Mouse (Mus musculus) limb, embryonic 14.5 days (tissue): ENCODE measurements around the gene Olfr150. TPM values are rescaled to one million over a fixed set of nuclear protein-coding genes. Genes with fewer than 3 reads are reported as not detected.

ENCODE experiments used
- ATAC-seq: fragments of 200-750 bp; cut with Nextera tagmentation; 2 replicates; pipeline ENCODE4 v1.8.0; 2017; ENCODE audit warnings: low read depth, moderate number of reproducible peaks, moderate TSS enrichment; ENCODE audit not compliant: low FRiP score
- DNase-seq: peaks from one replicate; pipeline ENCODE4 v3.0.0-alpha.2; 2015; ENCODE audit warnings: low spot score
- H3K27ac ChIP-seq: fragments of 300-500 bp; sonication (generic); replicated peaks from 2 replicates; pipeline ENCODE4 v1.5.1; 2014; ENCODE audit warnings: low read depth, mild to moderate bottlenecking, low read length, moderate library complexity, mixed read lengths
- H3K27me3 ChIP-seq: fragments of 300-500 bp; sonication (generic); 2 replicates; pipeline ENCODE4 v1.6.1; 2014; ENCODE audit warnings: low read length, mixed read lengths; ENCODE audit not compliant: control insufficient read depth, insufficient read depth
- H3K36me3 ChIP-seq: fragments of 300-500 bp; sonication (generic); 2 replicates; pipeline ENCODE4 v1.6.1; 2014; ENCODE audit warnings: mild to moderate bottlenecking, low read length, moderate library complexity, mixed read lengths; ENCODE audit not compliant: control insufficient read depth, insufficient read depth
- H3K4me1 ChIP-seq: fragments of 300-500 bp; sonication (generic); 2 replicates; pipeline ENCODE4 v1.6.1; 2014; ENCODE audit warnings: antibody characterized with exemption, low read length, mixed read lengths; ENCODE audit not compliant: control insufficient read depth, insufficient read depth
- H3K4me2 ChIP-seq: fragments of 300-500 bp; sonication (generic); replicated peaks from 2 replicates; pipeline ENCODE4 v1.6.1; 2014; ENCODE audit warnings: low read depth, mild to moderate bottlenecking, low read length, moderate library complexity; ENCODE audit not compliant: severe bottlenecking
- H3K4me3 ChIP-seq: fragments of 300-500 bp; sonication (generic); replicated peaks from 2 replicates; pipeline ENCODE4 v1.5.1; 2014; ENCODE audit warnings: low read length
- H3K9ac ChIP-seq: fragments of 300-500 bp; sonication (generic); 2 replicates; pipeline ENCODE4 v1.6.1; 2014; ENCODE audit warnings: mild to moderate bottlenecking, low read depth, low read length, moderate library complexity; ENCODE audit not compliant: severe bottlenecking
- H3K9me3 ChIP-seq: fragments of 300-500 bp; sonication (generic); 2 replicates; pipeline ENCODE4 v1.6.1; 2016; ENCODE audit warnings: low read length; ENCODE audit not compliant: control insufficient read depth
- POLR2A ChIP-seq: fragments of 200-500 bp; IDR thresholded peaks from 2 replicates; pipeline ENCODE4 v1.8.0; 2012; ENCODE audit warnings: inconsistent platforms, mild to moderate bottlenecking, moderate library complexity, borderline replicate concordance; ENCODE audit not compliant: insufficient read depth, insufficient read length; ENCODE audit errors: extremely low read depth
- WGBS: fragments of 180-500 bp; shearing (Covaris S2); extraction: QIAGEN DNeasy Blood & Tissue Kit; methylation state at CpG from one replicate; pipeline ENCODE4 v1.1.7; 2014; 5-methylcytosine and 5-hydroxymethylcytosine counted together
- polyA plus RNA-seq, 2 experiments: library from polyadenylated mRNA; depleted of rRNA in 1 of 2; stranded (reverse) in 1 of 2; unstranded in 1 of 2; fragments of >200 nt; fragmentation: Nextera tagmentation in 1 of 2; extraction: Ambion mirVana in 1 of 2; gene quantifications; 2 replicates each; pipeline versions ENCODE4 v1.2.1 to v1.2.3; 2012 to 2014

Olfr150 gene
- polyA plus RNA-seq, 2 experiments: not detected

GRCm38 (mm10) chr9:39745949-39746348 lies 15.2 kb downstream of the Olfr150 start, which contains the start of gene Olfr967:
TSS of gene Olfr967 (plus strand) at chr9:39746249.
- H3K4me3 ChIP-seq: no peak within 1 kb of the TSS
- TF ChIP-seq POLR2A: no peak
- ATAC-seq (no peak), DNase-seq (no peak)
- H3K27me3 ChIP-seq: no peaks in the 10 kb centered on the region
- no peak within 1 kb of the TSS for H3K27ac ChIP-seq
- no peak within 1 kb of the TSS for H3K9ac ChIP-seq
- H3K9me3 ChIP-seq: no peaks in the 10 kb centered on the region
- H3K4me2 ChIP-seq: no peak within 1 kb of the TSS
- no peaks in the 10 kb centered on the region for H3K4me1 ChIP-seq
- no peaks in the 10 kb centered on the region for H3K36me3 ChIP-seq

GRCm38 (mm10) chr9:39746428-39746827 lies 15.7 kb downstream of the Olfr150 start:
- H3K4me1 ChIP-seq: no peaks in the 10 kb centered on the region
- no peak for DNase-seq
- H3K4me2 ChIP-seq: no peak overlapping the region
- ATAC-seq: no peak
- no peak overlapping the region for H3K4me3 ChIP-seq
- no peak overlapping the region for H3K9ac ChIP-seq
- H3K36me3 ChIP-seq: no peaks in the 10 kb centered on the region
- no peaks in the 10 kb centered on the region for H3K27me3 ChIP-seq
- no peaks in the 10 kb centered on the region for H3K9me3 ChIP-seq
- 73% methylated on average over 1 of the region's 1 CpGs for WGBS
- no peak for TF ChIP-seq POLR2A
- no peak overlapping the region for H3K27ac ChIP-seq

GRCm38 (mm10) chr9:39783153-39783552 lies 52.4 kb downstream of the Olfr150 start, which contains the start of gene Olfr968:
TSS of gene Olfr968 (minus strand) at chr9:39783253.
- Histone ChIP-seq H3K27me3 (no peaks in the 10 kb centered on the region), H3K4me2 (no peak within 1 kb of the TSS), H3K9ac (no peak within 1 kb of the TSS), H3K4me3 (no peak within 1 kb of the TSS), H3K9me3 (no peaks in the 10 kb centered on the region), H3K36me3 (no peaks in the 10 kb centered on the region), H3K4me1 (no peaks in the 10 kb centered on the region), H3K27ac (no peak within 1 kb of the TSS)
- no peak for TF ChIP-seq POLR2A
- ATAC-seq: no peak
- DNase-seq: no peak
- 61% methylated on average over 1 of the region's 1 CpGs for whole genome bisulfite sequencing

Other genes with a start within 250 kb of the Olfr150 start
- gene Olfr44, start 237.0 kb upstream of the Olfr150 start, polyA plus RNA-seq (2012; rRNA removed): not detected in 2 replicates
- gene Olfr44, start 237.0 kb upstream of the Olfr150 start, polyA plus RNA-seq (2014; fragmentation: Nextera tagmentation; extraction: Ambion mirVana): not detected in 2 replicates
- gene Olfr957, start 215.2 kb upstream of the Olfr150 start, polyA plus RNA-seq (2012; rRNA removed): 0.06 and 0.08 TPM in 2 replicates
- not detected in 2 replicates for gene Olfr957, start 215.2 kb upstream of the Olfr150 start, polyA plus RNA-seq (2014; fragmentation: Nextera tagmentation; extraction: Ambion mirVana)
- not detected in 2 replicates for gene Olfr958, start 176.9 kb upstream of the Olfr150 start, polyA plus RNA-seq (2012; rRNA removed)
- gene Olfr958, start 176.9 kb upstream of the Olfr150 start, polyA plus RNA-seq (2014; fragmentation: Nextera tagmentation; extraction: Ambion mirVana): not detected in 2 replicates
- gene Olfr959, start 155.4 kb upstream of the Olfr150 start, polyA plus RNA-seq (2012; rRNA removed): not detected in 2 replicates
- not detected in 2 replicates for gene Olfr959, start 155.4 kb upstream of the Olfr150 start, polyA plus RNA-seq (2014; fragmentation: Nextera tagmentation; extraction: Ambion mirVana)
- 66.5 and 75.3 TPM in 2 replicates for gene AW551984, start 126.6 kb upstream of the Olfr150 start, polyA plus RNA-seq (2012; rRNA removed)
- gene AW551984, start 126.6 kb upstream of the Olfr150 start, polyA plus RNA-seq (2014; fragmentation: Nextera tagmentation; extraction: Ambion mirVana): 91.0 and 103 TPM in 2 replicates
- gene Olfr148, start 120.3 kb upstream of the Olfr150 start, polyA plus RNA-seq (2012; rRNA removed): not detected in 2 replicates
- gene Olfr148, start 120.3 kb upstream of the Olfr150 start, polyA plus RNA-seq (2014; fragmentation: Nextera tagmentation; extraction: Ambion mirVana): not detected in 2 replicates
- gene Olfr960, start 109.6 kb upstream of the Olfr150 start, polyA plus RNA-seq (2012; rRNA removed): 0.10 TPM in 1 of 2 replicates, not detected in the other
- gene Olfr960, start 109.6 kb upstream of the Olfr150 start, polyA plus RNA-seq (2014; fragmentation: Nextera tagmentation; extraction: Ambion mirVana): not detected in 2 replicates
- gene Olfr961, start 85.9 kb upstream of the Olfr150 start, polyA plus RNA-seq (2012; rRNA removed): not detected in 2 replicates
- gene Olfr961, start 85.9 kb upstream of the Olfr150 start, polyA plus RNA-seq (2014; fragmentation: Nextera tagmentation; extraction: Ambion mirVana): not detected in 2 replicates
- gene Olfr963, start 63.8 kb upstream of the Olfr150 start, polyA plus RNA-seq (2012; rRNA removed): not detected in 2 replicates
- gene Olfr963, start 63.8 kb upstream of the Olfr150 start, polyA plus RNA-seq (2014; fragmentation: Nextera tagmentation; extraction: Ambion mirVana): not detected in 2 replicates
- gene Olfr149, start 23.9 kb upstream of the Olfr150 start, polyA plus RNA-seq (2012; rRNA removed): not detected in 2 replicates
- not detected in 2 replicates for gene Olfr149, start 23.9 kb upstream of the Olfr150 start, polyA plus RNA-seq (2014; fragmentation: Nextera tagmentation; extraction: Ambion mirVana)
- gene Olfr965, start 19.6 kb upstream of the Olfr150 start, polyA plus RNA-seq (2012; rRNA removed): not detected in 2 replicates
- gene Olfr965, start 19.6 kb upstream of the Olfr150 start, polyA plus RNA-seq (2014; fragmentation: Nextera tagmentation; extraction: Ambion mirVana): not detected in 2 replicates
- not detected in 2 replicates for gene Olfr967, start 15.3 kb downstream of the Olfr150 start, polyA plus RNA-seq (2012; rRNA removed)
- gene Olfr967, start 15.3 kb downstream of the Olfr150 start, polyA plus RNA-seq (2014; fragmentation: Nextera tagmentation; extraction: Ambion mirVana): not detected in 2 replicates
- gene Olfr968, start 52.3 kb downstream of the Olfr150 start, polyA plus RNA-seq (2012; rRNA removed): not detected in 2 replicates
- not detected in 2 replicates for gene Olfr968, start 52.3 kb downstream of the Olfr150 start, polyA plus RNA-seq (2014; fragmentation: Nextera tagmentation; extraction: Ambion mirVana)
- gene Olfr969, start 60.0 kb downstream of the Olfr150 start, polyA plus RNA-seq (2012; rRNA removed): not detected in 2 replicates
- not detected in 2 replicates for gene Olfr969, start 60.0 kb downstream of the Olfr150 start, polyA plus RNA-seq (2014; fragmentation: Nextera tagmentation; extraction: Ambion mirVana)
- gene Olfr970, start 77.9 kb downstream of the Olfr150 start, polyA plus RNA-seq (2012; rRNA removed): not detected in 2 replicates
- not detected in 2 replicates for gene Olfr970, start 77.9 kb downstream of the Olfr150 start, polyA plus RNA-seq (2014; fragmentation: Nextera tagmentation; extraction: Ambion mirVana)
- not detected in 2 replicates for gene Olfr971, start 105.9 kb downstream of the Olfr150 start, polyA plus RNA-seq (2012; rRNA removed)
- gene Olfr971, start 105.9 kb downstream of the Olfr150 start, polyA plus RNA-seq (2014; fragmentation: Nextera tagmentation; extraction: Ambion mirVana): not detected in 2 replicates
- gene Olfr972, start 135.4 kb downstream of the Olfr150 start, polyA plus RNA-seq (2012; rRNA removed): not detected in 2 replicates
- not detected in 2 replicates for gene Olfr972, start 135.4 kb downstream of the Olfr150 start, polyA plus RNA-seq (2014; fragmentation: Nextera tagmentation; extraction: Ambion mirVana)
- gene Olfr229, start 176.4 kb downstream of the Olfr150 start, polyA plus RNA-seq (2012; rRNA removed): not detected in 2 replicates
- not detected in 2 replicates for gene Olfr229, start 176.4 kb downstream of the Olfr150 start, polyA plus RNA-seq (2014; fragmentation: Nextera tagmentation; extraction: Ambion mirVana)
- not detected in 2 replicates for gene Olfr974, start 206.5 kb downstream of the Olfr150 start, polyA plus RNA-seq (2012; rRNA removed)
- gene Olfr974, start 206.5 kb downstream of the Olfr150 start, polyA plus RNA-seq (2014; fragmentation: Nextera tagmentation; extraction: Ambion mirVana): not detected in 2 replicates
- gene Olfr975, start 221.1 kb downstream of the Olfr150 start, polyA plus RNA-seq (2012; rRNA removed): 0.05 TPM in 1 of 2 replicates, not detected in the other
- gene Olfr975, start 221.1 kb downstream of the Olfr150 start, polyA plus RNA-seq (2014; fragmentation: Nextera tagmentation; extraction: Ambion mirVana): not detected in 2 replicates
- gene Olfr976, start 230.2 kb downstream of the Olfr150 start, polyA plus RNA-seq (2012; rRNA removed): not detected in 2 replicates
- not detected in 2 replicates for gene Olfr976, start 230.2 kb downstream of the Olfr150 start, polyA plus RNA-seq (2014; fragmentation: Nextera tagmentation; extraction: Ambion mirVana)